Mouse (Mus musculus): ENCODE measurements around the gene Efhd1. TPM values are rescaled to one million over a fixed set of nuclear protein-coding genes. Genes with fewer than 3 reads are reported as not detected.

The Efhd1 gene
- polyA plus RNA-seq, 1 experiment from 2014 or later: 26.0 TPM

DNA sequence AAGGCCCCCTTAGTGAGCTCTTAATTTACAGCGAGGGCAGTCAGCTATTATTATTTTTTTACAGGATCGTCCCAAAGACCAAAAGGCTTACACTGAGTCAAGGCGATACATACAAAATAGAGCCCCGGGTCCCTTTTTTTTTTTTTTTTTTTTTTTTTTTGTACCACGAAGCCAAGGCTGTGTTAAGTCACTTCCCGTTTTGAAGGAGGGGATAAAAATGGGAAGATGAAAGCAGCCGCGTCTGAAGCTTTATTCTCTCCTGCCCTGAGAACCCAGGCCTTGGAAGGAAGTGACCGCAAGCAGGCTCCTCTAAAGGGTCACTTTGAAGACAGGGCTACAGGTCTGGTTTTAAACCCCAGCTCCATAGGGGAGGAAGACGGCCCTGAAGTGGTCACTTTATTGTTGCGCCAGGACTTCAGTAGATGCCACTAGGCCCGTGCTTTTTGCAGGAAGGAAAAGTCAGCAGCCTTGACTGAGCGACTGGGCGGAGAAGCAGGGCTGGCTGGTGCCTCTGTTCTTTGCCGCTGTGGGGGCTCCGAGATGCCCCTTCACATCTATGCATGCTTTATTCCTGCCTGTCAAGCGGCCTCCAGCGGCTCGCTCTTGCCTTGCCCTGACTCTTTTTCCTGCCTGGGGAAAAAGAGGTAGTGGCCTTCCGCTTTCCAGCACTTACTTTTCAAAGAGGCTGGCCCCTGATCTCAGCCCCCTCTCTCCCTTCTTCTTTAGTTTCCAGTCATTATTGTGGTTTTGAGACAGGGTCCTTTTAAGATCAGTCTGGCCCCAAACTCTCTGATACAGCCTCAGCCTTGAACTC lies 17.6 kb downstream of the Efhd1 start:
- in situ Hi-C loops (cut with MboI; ENCODE audit: low pct_unique_long_range_greater_than_20kb): no loop called here
- ATAC-seq (no peak), DNase-seq (ENCODE audit: low read depth, low spot score) (no peak)
- TF ChIP-seq CTCF (IDR thresholded peaks at IDR 0.05): no peak
- H3K27me3 ChIP-seq: no peaks in the 10 kb centered on the region
- ChIA-PET POLR2A (no interaction called here), CTCF (interaction anchor here (1.4 to 3.7 kb wide), 4 partner anchors 8 to 20 kb away, joined by 3 to 13 read pairs (median 8); no protein-coding TSS in a partner anchor)

DNA sequence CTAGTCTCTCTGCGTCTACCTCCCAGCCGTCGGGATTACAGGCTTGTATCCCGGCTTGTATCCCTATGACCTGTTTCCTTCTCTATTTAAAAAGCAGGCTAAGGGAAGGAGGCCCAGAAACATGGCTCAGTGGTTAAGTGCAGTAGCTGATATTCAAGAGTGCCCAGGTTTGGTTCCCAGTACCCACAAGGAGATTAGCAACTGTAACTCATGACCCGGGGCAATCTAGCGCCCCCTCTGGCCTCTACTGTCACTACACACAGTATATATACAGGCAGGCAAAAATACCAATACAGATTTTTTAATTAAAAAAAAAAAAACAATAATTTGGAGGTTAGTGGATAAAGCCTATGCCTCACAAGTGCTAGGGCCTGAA lies 18.2 kb downstream of the Efhd1 start:
- ChIA-PET CTCF (interaction anchor here (0.9 to 3.7 kb wide), 4 partner anchors 7 to 36 kb away, joined by 3 to 13 read pairs (median 8); no protein-coding TSS in a partner anchor), POLR2A (interaction anchor here (1.0 to 1.1 kb wide), 2 partner anchors 13 to 34 kb away, joined by 3 to 5 read pairs; no protein-coding TSS in a partner anchor)
- ATAC-seq (no peak), DNase-seq (ENCODE audit: low read depth, low spot score) (no peak)
- H3K27me3 ChIP-seq: no peaks in the 10 kb centered on the region
- no peak for TF ChIP-seq CTCF (IDR thresholded peaks at IDR 0.05)
- in situ Hi-C loops (cut with MboI; ENCODE audit: low pct_unique_long_range_greater_than_20kb): no loop called here

DNA sequence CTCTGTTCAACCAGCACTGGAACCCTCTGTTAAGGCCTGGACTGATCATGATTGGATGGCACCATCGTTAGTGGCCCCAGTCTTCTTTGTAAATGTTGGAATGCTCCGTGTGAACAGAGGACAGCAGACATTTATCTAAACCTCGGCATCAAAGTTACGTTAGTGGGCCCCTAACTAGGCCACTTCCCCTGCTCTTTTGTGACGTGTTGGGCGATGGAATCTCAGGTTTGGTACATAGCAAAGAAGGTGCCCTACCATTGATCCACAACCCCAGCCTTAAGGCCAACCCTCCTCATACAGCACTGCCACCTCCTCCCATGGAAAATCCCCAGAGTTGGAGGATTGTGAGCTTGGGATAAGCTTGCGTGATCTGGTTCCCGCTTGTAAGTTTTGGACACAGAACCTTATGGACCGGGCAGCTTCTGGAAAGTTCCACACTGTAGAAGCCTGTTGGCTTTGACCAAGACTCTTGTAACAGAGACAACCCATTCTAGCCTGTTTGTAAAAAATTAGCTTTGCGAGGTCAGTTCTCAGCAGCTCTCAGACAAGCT lies 19.3 kb downstream of the Efhd1 start:
- DNase-seq (ENCODE audit: low read depth, low spot score): no peak
- ChIA-PET CTCF (interaction anchor here (0.9 to 3.7 kb wide), 3 partner anchors 9 to 38 kb away, joined by 3 to 13 read pairs (median 12); no protein-coding TSS in a partner anchor), POLR2A (interaction anchor here (1.1 kb wide), 1 partner anchor 33 kb away, joined by 3 read pairs; no protein-coding TSS in a partner anchor)
- no peak for ATAC-seq
- no peak for TF ChIP-seq CTCF (IDR thresholded peaks at IDR 0.05)
- in situ Hi-C loops (cut with MboI; ENCODE audit: low pct_unique_long_range_greater_than_20kb): no loop called here
- no peaks in the 10 kb centered on the region for H3K27me3 ChIP-seq

DNA sequence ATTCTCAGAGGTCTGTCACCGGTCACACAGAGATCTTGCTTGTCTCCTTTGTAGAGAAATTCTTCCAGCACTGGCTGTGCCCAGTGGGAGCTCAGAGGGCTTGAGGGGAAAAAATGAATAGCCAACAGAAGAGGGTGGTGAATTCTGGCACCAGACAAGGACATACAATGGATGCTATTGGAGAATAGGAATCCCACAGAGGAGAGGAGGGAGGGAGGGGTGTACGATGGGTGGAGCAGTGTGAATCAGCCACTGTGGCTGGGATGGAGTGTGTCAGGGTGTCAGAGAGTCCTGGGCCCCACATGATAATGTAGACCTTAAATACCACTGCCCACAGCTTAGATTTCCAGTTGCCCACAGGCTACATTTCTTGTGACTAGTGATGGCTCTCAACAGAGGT lies 22.9 kb downstream of the Efhd1 start:
- ChIA-PET POLR2A (no interaction called here), CTCF (no interaction called here)
- TF ChIP-seq CTCF (IDR thresholded peaks at IDR 0.05): no peak
- no peak for ATAC-seq
- no peaks in the 10 kb centered on the region for H3K27me3 ChIP-seq
- in situ Hi-C loops (cut with MboI; ENCODE audit: low pct_unique_long_range_greater_than_20kb): loop anchor here (5.0 kb wide), 1 partner anchor 40 kb away; no protein-coding TSS in a partner anchor
- DNase-seq (ENCODE audit: low read depth, low spot score): no peak

DNA sequence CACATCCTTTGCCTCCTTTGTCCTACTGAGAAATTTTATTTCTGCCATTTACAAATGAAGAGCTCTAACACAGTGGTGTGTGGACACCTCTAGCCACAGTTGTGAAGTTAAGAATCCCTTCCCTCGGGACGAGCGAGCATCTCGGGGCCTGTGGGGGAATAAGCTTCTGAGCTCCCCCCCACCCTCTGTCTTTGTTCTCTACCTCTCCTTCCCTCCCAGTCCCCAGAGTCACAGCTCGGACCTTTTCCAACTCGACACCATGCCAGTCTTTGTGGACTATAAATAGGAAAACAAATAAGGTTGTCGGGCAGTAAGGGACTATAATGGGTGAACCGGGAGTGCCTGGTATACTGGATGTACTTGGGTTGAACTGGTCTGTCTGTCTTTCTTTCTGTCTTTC lies 27.3 kb downstream of the Efhd1 start:
- no peak for ATAC-seq
- TF ChIP-seq CTCF (IDR thresholded peaks at IDR 0.05): no peak
- ChIA-PET POLR2A (interaction anchor here (1.0 kb wide), 1 partner anchor 25 kb away, joined by 3 read pairs; no protein-coding TSS in a partner anchor), CTCF (interaction anchor here (0.7 to 2.5 kb wide), 3 partner anchors 9 to 40 kb away, joined by 4 to 13 read pairs (median 8); no protein-coding TSS in a partner anchor)
- no peak for DNase-seq (ENCODE audit: low read depth, low spot score)
- no peaks in the 10 kb centered on the region for H3K27me3 ChIP-seq
- in situ Hi-C loops (cut with MboI; ENCODE audit: low pct_unique_long_range_greater_than_20kb): no loop called here

DNA sequence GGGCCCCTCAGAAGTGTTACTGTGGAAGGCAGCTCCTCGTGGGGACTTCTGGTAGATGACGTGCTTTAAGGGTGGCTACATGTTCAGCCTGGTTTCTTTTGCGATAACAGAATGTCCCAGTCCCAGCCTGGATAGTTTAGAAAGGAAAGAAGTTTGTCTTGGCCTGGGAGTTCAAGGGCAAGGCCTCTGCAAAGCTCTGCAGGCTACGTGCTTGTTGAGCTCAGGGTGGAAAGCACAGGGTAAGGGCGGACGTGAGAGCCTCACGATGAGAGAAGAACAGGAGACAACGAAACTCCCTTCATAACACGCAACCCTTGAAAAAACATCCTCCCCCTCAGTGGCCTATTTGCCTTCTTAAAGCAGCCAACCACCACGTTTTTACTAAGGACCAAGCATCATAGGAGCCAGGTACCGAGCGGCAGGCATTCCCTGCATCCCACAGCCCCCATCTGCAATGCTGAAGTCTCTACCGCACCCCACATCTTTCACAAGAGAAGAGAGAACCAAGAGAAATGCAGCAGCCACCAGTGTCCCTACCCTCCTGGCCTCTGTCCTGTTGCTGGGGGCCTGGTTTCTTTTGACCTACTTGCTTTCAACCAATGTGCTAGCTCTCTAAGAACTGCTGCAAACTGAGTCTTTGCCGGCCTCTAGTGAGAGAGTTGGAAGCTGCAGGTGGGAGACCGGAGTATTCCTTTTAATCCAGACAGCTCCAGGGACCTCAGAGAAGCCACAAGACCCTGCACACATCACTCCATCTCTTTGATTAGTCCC lies 28.4 kb downstream of the Efhd1 start:
- no peak for ATAC-seq
- DNase-seq (ENCODE audit: low read depth, low spot score): no peak
- ChIA-PET POLR2A (interaction anchor here (0.9 kb wide), 1 partner anchor 23 kb away, joined by 4 read pairs; no protein-coding TSS in a partner anchor), CTCF (interaction anchor here (0.7 to 2.5 kb wide), 11 partner anchors 10 to 257 kb away, joined by 3 to 14 read pairs (median 3); no protein-coding TSS in a partner anchor)
- no peaks in the 10 kb centered on the region for H3K27me3 ChIP-seq
- TF ChIP-seq CTCF (IDR thresholded peaks at IDR 0.05): peak; percentile 79
- in situ Hi-C loops (cut with MboI; ENCODE audit: low pct_unique_long_range_greater_than_20kb): no loop called here

DNA sequence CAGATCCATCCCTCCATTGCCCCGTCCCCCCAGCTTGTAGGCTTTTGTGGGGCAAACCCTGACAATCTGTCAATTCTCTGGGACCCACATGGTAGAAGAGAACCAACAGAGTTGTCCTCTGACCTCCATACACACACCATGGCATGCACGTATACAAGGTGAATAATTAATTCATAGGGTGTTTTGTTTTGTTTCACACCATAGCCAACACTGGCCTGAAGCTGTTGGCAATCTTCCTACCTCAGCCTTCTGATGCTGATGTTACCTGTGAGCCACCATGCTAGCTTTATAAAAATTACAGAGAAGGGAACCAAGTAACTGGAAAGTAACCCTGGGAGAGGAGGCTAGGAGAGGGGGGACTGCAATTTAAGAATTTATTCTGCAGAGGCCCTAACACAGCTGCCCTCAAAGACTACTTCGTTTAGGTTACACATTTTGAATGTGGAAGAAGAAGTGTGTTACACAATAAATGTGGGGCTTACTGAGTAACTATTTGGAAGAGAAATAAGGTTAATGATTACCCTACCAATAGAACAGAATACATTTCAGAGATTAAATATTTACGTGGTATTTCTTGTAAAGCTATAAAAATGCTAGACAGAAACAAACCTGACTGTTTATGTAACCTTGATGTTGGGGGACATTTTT lies 30.0 kb downstream of the Efhd1 start:
- ChIA-PET CTCF (interaction anchor here (0.7 to 1.3 kb wide), 7 partner anchors 18 to 51 kb away, joined by 3 to 5 read pairs (median 3); no protein-coding TSS in a partner anchor), POLR2A (interaction anchor here (1.0 to 1.2 kb wide), 2 partner anchors 33 to 72 kb away, joined by 3 to 4 read pairs; partner anchors contain the start of gene Gigyf2)
- DNase-seq (ENCODE audit: low read depth, low spot score): peak; percentile 66
- TF ChIP-seq CTCF (IDR thresholded peaks at IDR 0.05): no peak
- in situ Hi-C loops (cut with MboI; ENCODE audit: low pct_unique_long_range_greater_than_20kb): no loop called here
- ATAC-seq: peak; percentile 17
- no peaks in the 10 kb centered on the region for H3K27me3 ChIP-seq

DNA sequence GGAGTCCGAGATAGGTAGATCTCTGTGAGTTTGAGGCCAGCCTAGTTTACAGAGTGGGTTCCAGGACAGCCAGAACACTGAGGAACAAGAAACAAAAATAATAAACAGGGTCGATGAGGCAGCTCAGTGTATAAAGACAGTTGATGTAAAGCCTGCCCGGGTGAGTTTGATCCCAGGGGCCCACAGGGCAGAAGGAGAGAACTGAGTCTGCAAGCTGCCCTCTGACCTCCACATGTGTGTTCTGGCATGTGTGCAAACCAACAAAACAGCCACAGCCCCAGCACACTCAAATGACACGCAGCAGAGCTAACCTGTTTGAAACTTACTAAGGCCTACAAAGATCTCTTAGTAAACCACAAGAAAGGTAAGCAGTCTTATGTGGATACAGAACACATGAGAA lies 30.8 kb downstream of the Efhd1 start:
- DNase-seq (ENCODE audit: low read depth, low spot score) (no peak), ATAC-seq (no peak)
- ChIA-PET CTCF (interaction anchor here (0.7 to 1.3 kb wide), 3 partner anchors 22 to 44 kb away, joined by 3 to 5 read pairs (median 3); no protein-coding TSS in a partner anchor), POLR2A (interaction anchor here (0.6 to 1.2 kb wide), 2 partner anchors 32 to 55 kb away, joined by 3 to 4 read pairs; partner anchors contain the start of gene Gigyf2)
- H3K27me3 ChIP-seq: no peaks in the 10 kb centered on the region
- in situ Hi-C loops (cut with MboI; ENCODE audit: low pct_unique_long_range_greater_than_20kb): no loop called here
- TF ChIP-seq CTCF (IDR thresholded peaks at IDR 0.05): no peak

DNA sequence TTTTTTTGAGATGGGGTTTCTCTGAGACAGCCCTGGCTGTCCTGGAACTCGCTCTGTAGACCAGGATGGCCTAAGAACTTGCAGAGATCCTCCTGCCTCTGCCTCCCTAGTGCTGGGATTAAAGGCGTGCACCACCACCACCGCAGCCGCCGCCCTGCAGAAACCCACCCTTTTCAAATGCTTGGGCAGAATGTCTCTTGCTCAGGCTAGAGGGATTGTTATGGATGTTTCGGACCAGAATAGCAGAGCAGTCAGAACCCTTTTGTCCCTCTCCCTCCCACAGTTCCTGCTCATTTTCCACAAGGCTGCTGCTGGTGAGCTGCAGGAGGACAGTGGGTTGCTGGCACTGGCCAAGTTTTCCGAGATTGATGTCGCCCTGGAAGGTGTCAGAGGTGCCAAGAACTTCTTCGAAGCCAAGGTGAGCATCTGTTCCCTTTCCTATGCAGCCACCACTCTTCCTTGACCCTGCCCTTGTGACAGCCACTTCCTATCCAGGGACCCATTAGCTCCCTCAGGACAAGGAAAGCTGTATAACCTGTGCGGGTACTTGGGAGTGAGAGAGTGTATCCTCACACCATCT lies 33.3 kb downstream of the Efhd1 start:
- TF ChIP-seq CTCF (IDR thresholded peaks at IDR 0.05): no peak
- no peak for DNase-seq (ENCODE audit: low read depth, low spot score)
- ChIA-PET POLR2A (no interaction called here), CTCF (interaction anchor here (1.6 kb wide), 1 partner anchor 12 kb away, joined by 4 read pairs; no protein-coding TSS in a partner anchor)
- no peak for ATAC-seq
- in situ Hi-C loops (cut with MboI; ENCODE audit: low pct_unique_long_range_greater_than_20kb): no loop called here
- H3K27me3 ChIP-seq: no peaks in the 10 kb centered on the region

Data from Patski (cell line).